Mouse (Mus musculus): ENCODE measurements around the gene Kars.
A peak's percentile ranks its signal among the peaks of the same experiment; 100 is the strongest.

The Kars gene

DNA sequence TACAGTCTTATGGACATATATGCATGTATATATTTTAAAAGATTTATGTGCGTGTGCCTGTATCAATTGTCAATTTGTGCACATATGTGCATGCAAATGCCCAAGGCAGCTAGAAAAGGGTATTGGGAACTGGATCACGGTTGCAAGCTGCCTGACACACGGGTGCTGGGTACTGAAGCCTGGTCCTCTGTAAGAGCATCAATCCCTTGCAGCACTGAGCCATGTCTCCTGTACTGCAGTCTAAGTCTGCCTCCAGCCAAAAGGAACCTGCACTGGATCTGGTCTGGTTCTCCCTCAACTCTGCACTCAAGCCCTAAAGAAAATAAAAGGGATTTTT, 18.5 kb downstream of the Kars start:
- Histone ChIP-seq H3K4me1 (replicated peaks; ENCODE audit: low read depth, low read length) (peaks cover 56% of the 10 kb centered on the region), H3K4me3 (replicated peaks; ENCODE audit: low read length) (peak overlapping the region; percentile 99), H3K36me3 (ENCODE audit: insufficient read depth, low read length) (peaks cover 78% of the 10 kb centered on the region), H3K9me3 (ENCODE audit: low read length) (no peaks in the 10 kb centered on the region), H3K27me3 (ENCODE audit: insufficient read depth, low read length) (no peaks in the 10 kb centered on the region)
- TF ChIP-seq CTCF (conservative IDR thresholded peaks at IDR 0.05; ENCODE audit: low read length): no peak
- TF ChIP-seq NANOG (IDR thresholded peaks at IDR 0.05; ENCODE audit: borderline replicate concordance, low read length): no peak
- no peak for TF ChIP-seq POU5F1 (IDR thresholded peaks at IDR 0.05; ENCODE audit: borderline replicate concordance, low read length)

DNA sequence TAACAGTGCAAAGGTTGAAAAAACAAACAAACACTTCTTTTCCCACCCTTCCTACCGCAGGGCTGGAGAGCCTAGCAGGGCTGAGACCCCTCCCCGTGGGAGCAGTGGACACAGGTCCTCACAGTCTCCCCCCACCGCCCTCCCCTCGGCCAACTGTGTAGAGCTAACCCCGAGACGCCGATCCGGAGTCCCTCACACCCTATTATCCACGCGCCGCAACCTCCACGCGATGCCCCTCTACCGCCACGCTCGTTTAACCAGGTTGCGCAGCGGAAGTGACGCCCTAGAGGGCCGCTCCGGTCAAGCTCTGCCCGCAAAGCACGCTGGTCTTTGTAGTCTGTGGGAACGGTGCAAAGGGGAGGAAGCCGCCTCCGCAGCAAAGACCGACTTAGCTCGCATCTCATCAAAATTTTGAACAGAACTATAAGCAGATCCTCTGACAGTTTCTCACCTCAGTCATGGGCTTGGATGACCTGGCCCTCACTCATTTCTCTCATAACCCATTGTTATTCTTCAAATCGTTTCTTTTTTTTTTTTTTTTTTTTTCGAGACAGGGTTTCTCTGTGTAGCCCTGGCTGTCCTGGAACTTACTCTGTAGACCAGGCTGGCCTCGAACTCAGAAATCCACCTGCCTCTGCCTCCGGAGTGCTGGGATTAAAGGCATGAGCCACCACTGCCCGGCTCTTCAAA, 19.0 kb downstream of the Kars start, which contains the start of gene Adat1:
Gene Adat1, minus strand, starts transcription at position 290 of the 690 bp plus-strand sequence.
- H3K36me3 ChIP-seq (ENCODE audit: insufficient read depth, low read length): peaks cover 78% of the 10 kb centered on the region
- no peaks in the 10 kb centered on the region for H3K9me3 ChIP-seq (ENCODE audit: low read length)
- H3K4me3 ChIP-seq (replicated peaks; ENCODE audit: low read length): peak within 1 kb of the TSS; percentile 99
- no peaks in the 10 kb centered on the region for H3K27me3 ChIP-seq (ENCODE audit: insufficient read depth, low read length)
- peaks cover 56% of the 10 kb centered on the region for H3K4me1 ChIP-seq (replicated peaks; ENCODE audit: low read depth, low read length)
- TF ChIP-seq NANOG (IDR thresholded peaks at IDR 0.05; ENCODE audit: borderline replicate concordance, low read length) (no peak), CTCF (conservative IDR thresholded peaks at IDR 0.05; ENCODE audit: low read length) (no peak), POU5F1 (IDR thresholded peaks at IDR 0.05; ENCODE audit: borderline replicate concordance, low read length) (no peak)

DNA sequence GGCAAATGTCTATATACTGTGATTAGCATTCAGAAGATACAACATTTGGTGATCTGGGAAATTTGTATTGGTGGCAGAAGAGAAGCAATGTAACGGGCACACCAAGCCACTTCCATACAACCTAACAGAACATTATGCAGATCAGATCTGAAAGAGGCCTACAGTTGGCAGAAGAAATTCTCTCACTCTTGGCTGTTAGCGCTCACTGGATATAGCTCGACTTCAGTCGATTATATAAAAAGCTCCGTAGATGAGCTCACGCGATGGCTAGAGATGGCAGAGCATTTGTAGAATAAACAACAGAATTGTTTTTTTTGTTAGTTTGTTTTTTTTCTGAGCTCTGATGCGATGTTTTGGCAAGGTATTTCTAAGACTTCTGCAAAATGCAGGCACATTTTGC, 19.8 kb downstream of the Kars start:
- H3K4me3 ChIP-seq (replicated peaks; ENCODE audit: low read length): peak overlapping the region; percentile 99
- peaks cover 49% of the 10 kb centered on the region for H3K4me1 ChIP-seq (replicated peaks; ENCODE audit: low read depth, low read length)
- no peaks in the 10 kb centered on the region for H3K9me3 ChIP-seq (ENCODE audit: low read length)
- H3K27me3 ChIP-seq (ENCODE audit: insufficient read depth, low read length): no peaks in the 10 kb centered on the region
- peaks cover 76% of the 10 kb centered on the region for H3K36me3 ChIP-seq (ENCODE audit: insufficient read depth, low read length)
- TF ChIP-seq NANOG (IDR thresholded peaks at IDR 0.05; ENCODE audit: borderline replicate concordance, low read length): no peak
- no peak for TF ChIP-seq POU5F1 (IDR thresholded peaks at IDR 0.05; ENCODE audit: borderline replicate concordance, low read length)
- no peak for TF ChIP-seq CTCF (conservative IDR thresholded peaks at IDR 0.05; ENCODE audit: low read length)

DNA sequence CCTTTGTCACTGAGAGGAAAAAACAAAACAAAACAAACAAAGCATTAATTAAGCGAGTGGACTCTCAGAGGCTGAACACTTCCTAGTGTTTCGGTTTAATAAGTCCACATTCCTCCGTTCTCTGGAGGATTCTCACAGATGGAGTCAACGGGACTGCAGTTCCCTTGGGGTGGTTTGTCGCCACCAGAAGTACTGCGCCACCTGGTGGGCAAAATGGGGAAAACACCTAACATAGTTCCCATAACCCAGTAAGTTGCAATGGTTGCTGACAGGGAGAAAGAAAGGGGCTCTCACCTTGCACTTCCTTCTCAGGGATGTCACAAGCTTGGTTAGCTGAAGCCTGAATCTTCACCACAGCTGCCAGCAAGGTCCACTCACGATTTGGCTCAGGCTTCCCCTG, 21.2 kb downstream of the Kars start:
- no peaks in the 10 kb centered on the region for H3K27me3 ChIP-seq (ENCODE audit: insufficient read depth, low read length)
- H3K36me3 ChIP-seq (ENCODE audit: insufficient read depth, low read length): peaks cover 76% of the 10 kb centered on the region
- H3K4me1 ChIP-seq (replicated peaks; ENCODE audit: low read depth, low read length): peaks cover 53% of the 10 kb centered on the region
- TF ChIP-seq POU5F1 (IDR thresholded peaks at IDR 0.05; ENCODE audit: borderline replicate concordance, low read length): no peak
- peak; percentile 83 for TF ChIP-seq CTCF (conservative IDR thresholded peaks at IDR 0.05; ENCODE audit: low read length)
- TF ChIP-seq NANOG (IDR thresholded peaks at IDR 0.05; ENCODE audit: borderline replicate concordance, low read length): no peak
- peak overlapping the region; percentile 56 for H3K4me3 ChIP-seq (replicated peaks; ENCODE audit: low read length)
- H3K9me3 ChIP-seq (ENCODE audit: low read length): no peaks in the 10 kb centered on the region

DNA sequence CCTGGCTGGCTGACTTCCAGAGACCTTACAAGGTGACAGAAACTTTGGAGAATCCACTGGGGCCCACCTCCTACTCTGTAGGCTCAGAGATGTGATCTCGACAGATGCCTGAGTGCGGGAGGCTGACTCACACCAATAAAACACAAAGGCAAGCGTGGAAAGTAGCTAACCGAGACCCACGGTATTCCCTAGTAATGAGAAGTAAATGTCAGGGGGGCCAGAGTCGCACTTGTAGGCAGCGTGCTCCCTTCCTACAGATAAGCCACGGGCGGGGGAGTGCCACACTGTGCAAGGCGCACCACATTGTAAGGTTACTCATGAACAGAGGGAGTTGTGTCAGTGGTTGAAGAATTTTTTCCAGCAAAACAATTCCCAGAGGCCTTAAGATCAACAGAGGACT, 26.6 kb downstream of the Kars start:
- Histone ChIP-seq H3K36me3 (ENCODE audit: insufficient read depth, low read length) (peaks cover 97% of the 10 kb centered on the region), H3K4me1 (replicated peaks; ENCODE audit: low read depth, low read length) (peaks cover 36% of the 10 kb centered on the region), H3K4me3 (replicated peaks; ENCODE audit: low read length) (no peak overlapping the region), H3K27me3 (ENCODE audit: insufficient read depth, low read length) (no peaks in the 10 kb centered on the region), H3K9me3 (ENCODE audit: low read length) (no peaks in the 10 kb centered on the region)
- no peak for TF ChIP-seq NANOG (IDR thresholded peaks at IDR 0.05; ENCODE audit: borderline replicate concordance, low read length)
- TF ChIP-seq CTCF (conservative IDR thresholded peaks at IDR 0.05; ENCODE audit: low read length): no peak
- TF ChIP-seq POU5F1 (IDR thresholded peaks at IDR 0.05; ENCODE audit: borderline replicate concordance, low read length): no peak

DNA sequence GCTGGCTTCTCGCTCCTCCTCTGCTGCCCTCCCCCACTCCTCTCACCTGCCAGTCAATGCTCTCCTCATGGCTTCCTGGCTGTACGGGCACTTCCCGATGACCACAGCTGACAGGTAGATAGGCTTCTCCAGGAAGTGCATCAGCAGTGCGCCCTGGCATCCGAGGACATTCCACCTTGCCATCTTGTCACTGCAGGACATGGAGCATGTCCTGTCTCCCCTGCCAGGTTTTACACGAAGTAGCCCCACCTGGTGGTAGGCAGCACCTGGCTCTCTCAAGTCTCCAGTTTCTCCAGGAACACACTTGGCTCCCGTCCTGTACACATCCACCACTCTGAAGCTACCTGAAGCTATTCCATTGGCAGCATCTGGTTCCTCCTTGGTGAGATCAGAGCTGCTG, 29.0 kb downstream of the Kars start:
- Histone ChIP-seq H3K4me1 (replicated peaks; ENCODE audit: low read depth, low read length) (peaks cover 40% of the 10 kb centered on the region), H3K27me3 (ENCODE audit: insufficient read depth, low read length) (no peaks in the 10 kb centered on the region), H3K36me3 (ENCODE audit: insufficient read depth, low read length) (peaks cover 95% of the 10 kb centered on the region), H3K9me3 (ENCODE audit: low read length) (no peaks in the 10 kb centered on the region), H3K4me3 (replicated peaks; ENCODE audit: low read length) (no peak overlapping the region)
- TF ChIP-seq POU5F1 (IDR thresholded peaks at IDR 0.05; ENCODE audit: borderline replicate concordance, low read length) (no peak), NANOG (IDR thresholded peaks at IDR 0.05; ENCODE audit: borderline replicate concordance, low read length) (no peak), CTCF (conservative IDR thresholded peaks at IDR 0.05; ENCODE audit: low read length) (peak; percentile 58)

DNA sequence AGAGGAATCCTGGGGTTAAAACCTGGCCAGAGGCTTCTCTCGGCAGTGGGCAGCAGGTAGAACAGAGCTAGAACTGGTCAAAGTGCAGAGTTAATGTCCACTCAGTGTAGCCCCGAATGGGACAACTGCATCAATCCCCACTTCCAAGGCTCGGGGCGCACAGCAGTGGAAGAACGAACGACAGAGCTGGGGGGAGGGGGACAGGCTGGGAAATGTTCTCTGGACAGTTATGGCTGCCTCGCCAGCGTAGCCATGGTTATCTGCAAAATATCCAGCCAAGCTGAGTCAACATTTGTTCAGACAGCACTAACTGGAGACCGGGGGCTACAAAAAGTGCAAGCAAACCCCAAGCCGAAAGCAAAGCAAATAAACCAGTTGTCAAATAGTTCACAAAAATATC, 33.0 kb downstream of the Kars start:
- no peaks in the 10 kb centered on the region for H3K27me3 ChIP-seq (ENCODE audit: insufficient read depth, low read length)
- no peak overlapping the region for H3K4me3 ChIP-seq (replicated peaks; ENCODE audit: low read length)
- TF ChIP-seq POU5F1 (IDR thresholded peaks at IDR 0.05; ENCODE audit: borderline replicate concordance, low read length): no peak
- no peak for TF ChIP-seq NANOG (IDR thresholded peaks at IDR 0.05; ENCODE audit: borderline replicate concordance, low read length)
- TF ChIP-seq CTCF (conservative IDR thresholded peaks at IDR 0.05; ENCODE audit: low read length): no peak
- peaks cover 97% of the 10 kb centered on the region for H3K36me3 ChIP-seq (ENCODE audit: insufficient read depth, low read length)
- peaks cover 15% of the 10 kb centered on the region for H3K9me3 ChIP-seq (ENCODE audit: low read length)
- peaks cover 41% of the 10 kb centered on the region for H3K4me1 ChIP-seq (replicated peaks; ENCODE audit: low read depth, low read length)

DNA sequence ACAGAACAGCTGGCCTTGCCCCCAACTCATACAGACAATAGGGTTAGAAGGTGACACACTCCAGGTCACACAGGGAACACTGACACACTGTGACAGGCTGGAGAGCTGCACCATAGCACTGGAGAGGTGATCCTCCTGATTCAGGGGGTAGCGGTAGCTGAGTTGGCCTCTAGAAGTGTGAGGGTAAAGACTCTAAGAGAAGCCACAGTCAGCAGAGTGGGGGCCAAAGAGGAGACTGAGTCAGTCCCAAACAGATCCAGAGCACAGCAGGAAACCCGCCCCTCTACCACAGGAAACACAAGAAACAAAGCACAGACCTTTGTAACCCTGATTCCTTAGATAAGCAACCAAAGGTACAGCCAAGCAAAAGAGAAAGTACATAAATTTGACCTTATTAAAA, 34.8 kb downstream of the Kars start:
- no peaks in the 10 kb centered on the region for H3K27me3 ChIP-seq (ENCODE audit: insufficient read depth, low read length)
- H3K9me3 ChIP-seq (ENCODE audit: low read length): peaks cover 16% of the 10 kb centered on the region
- no peak for TF ChIP-seq NANOG (IDR thresholded peaks at IDR 0.05; ENCODE audit: borderline replicate concordance, low read length)
- TF ChIP-seq CTCF (conservative IDR thresholded peaks at IDR 0.05; ENCODE audit: low read length): no peak
- TF ChIP-seq POU5F1 (IDR thresholded peaks at IDR 0.05; ENCODE audit: borderline replicate concordance, low read length): no peak
- H3K4me1 ChIP-seq (replicated peaks; ENCODE audit: low read depth, low read length): peaks cover 28% of the 10 kb centered on the region
- peaks cover 95% of the 10 kb centered on the region for H3K36me3 ChIP-seq (ENCODE audit: insufficient read depth, low read length)
- H3K4me3 ChIP-seq (replicated peaks; ENCODE audit: low read length): no peak overlapping the region

DNA sequence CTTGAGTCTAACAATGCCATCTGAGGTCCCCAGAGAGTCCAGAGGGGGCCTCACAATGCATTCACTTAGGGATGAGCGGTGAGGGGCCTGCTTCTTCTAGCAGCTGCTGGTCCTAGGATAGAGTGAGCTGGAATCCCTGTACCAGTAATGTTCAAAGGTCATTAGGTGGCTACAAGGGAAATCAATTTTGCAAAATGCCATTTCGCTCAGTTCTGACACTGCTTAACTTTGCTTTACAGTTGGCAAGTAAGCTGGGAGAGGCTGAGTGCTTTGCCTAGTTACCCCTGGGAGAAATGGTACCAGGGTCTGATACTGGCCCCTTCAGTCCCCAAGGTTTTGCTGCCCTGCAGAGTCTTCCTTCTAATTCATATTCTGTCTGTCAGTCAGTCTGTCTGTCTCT, 35.4 kb downstream of the Kars start:
- H3K27me3 ChIP-seq (ENCODE audit: insufficient read depth, low read length): no peaks in the 10 kb centered on the region
- H3K4me3 ChIP-seq (replicated peaks; ENCODE audit: low read length): no peak overlapping the region
- TF ChIP-seq CTCF (conservative IDR thresholded peaks at IDR 0.05; ENCODE audit: low read length) (no peak), NANOG (IDR thresholded peaks at IDR 0.05; ENCODE audit: borderline replicate concordance, low read length) (no peak), POU5F1 (IDR thresholded peaks at IDR 0.05; ENCODE audit: borderline replicate concordance, low read length) (no peak)
- H3K36me3 ChIP-seq (ENCODE audit: insufficient read depth, low read length): peaks cover 96% of the 10 kb centered on the region
- H3K9me3 ChIP-seq (ENCODE audit: low read length): peaks cover 16% of the 10 kb centered on the region
- peaks cover 28% of the 10 kb centered on the region for H3K4me1 ChIP-seq (replicated peaks; ENCODE audit: low read depth, low read length)

All from E14TG2a.4 (cell line).